Mouse (Mus musculus) midbrain, embryonic 10.5 days (tissue): Measurements from ENCODE around the gene P4ha1. TPM values are rescaled to one million over a fixed set of nuclear protein-coding genes. Genes with fewer than 3 reads are reported as not detected.

ENCODE experiments used
- DNase-seq: peaks from one replicate; pipeline ENCODE4 v3.0.0-alpha.2; 2017; ENCODE audit warnings: low spot score
- H3K27ac ChIP-seq: fragments of 300-500 bp; sonication (generic); replicated peaks from 2 replicates; pipeline ENCODE4 v1.5.1; 2016; ENCODE audit warnings: mild to moderate bottlenecking
- H3K27me3 ChIP-seq: fragments of 300-500 bp; sonication (generic); 2 replicates; pipeline ENCODE4 v1.6.1; 2016; ENCODE audit warnings: low read depth, mild to moderate bottlenecking; ENCODE audit not compliant: poor library complexity, severe bottlenecking
- H3K36me3 ChIP-seq: fragments of 300-500 bp; sonication (generic); 2 replicates; pipeline ENCODE4 v1.6.1; 2016; ENCODE audit warnings: mild to moderate bottlenecking, moderate library complexity
- H3K4me1 ChIP-seq: fragments of 300-500 bp; sonication (generic); 2 replicates; pipeline ENCODE4 v1.6.1; 2016
- H3K4me3 ChIP-seq: fragments of 300-500 bp; sonication (generic); 2 replicates; pipeline ENCODE4 v1.5.1; 2016; ENCODE audit warnings: mild to moderate bottlenecking, moderate library complexity
- H3K9me3 ChIP-seq: fragments of 300-500 bp; sonication (generic); replicated peaks from 2 replicates; pipeline ENCODE4 v1.6.1; 2016; ENCODE audit warnings: mild to moderate bottlenecking
- WGBS: fragments of 180-500 bp; shearing (Covaris S2); methylation state at CpG from one replicate; pipeline ENCODE4 v1.1.7; 2016; 5-methylcytosine and 5-hydroxymethylcytosine counted together
- polyA plus RNA-seq: library from polyadenylated mRNA; unstranded; fragments of >200 nt; fragmentation: Nextera tagmentation; extraction: Ambion mirVana; gene quantifications from 2 replicates; pipeline ENCODE4 v1.2.1, GENCODE M21; 2016

P4ha1 gene
- polyA plus RNA-seq, 1 experiment from 2014 or later, result 50.9 TPM

DNA sequence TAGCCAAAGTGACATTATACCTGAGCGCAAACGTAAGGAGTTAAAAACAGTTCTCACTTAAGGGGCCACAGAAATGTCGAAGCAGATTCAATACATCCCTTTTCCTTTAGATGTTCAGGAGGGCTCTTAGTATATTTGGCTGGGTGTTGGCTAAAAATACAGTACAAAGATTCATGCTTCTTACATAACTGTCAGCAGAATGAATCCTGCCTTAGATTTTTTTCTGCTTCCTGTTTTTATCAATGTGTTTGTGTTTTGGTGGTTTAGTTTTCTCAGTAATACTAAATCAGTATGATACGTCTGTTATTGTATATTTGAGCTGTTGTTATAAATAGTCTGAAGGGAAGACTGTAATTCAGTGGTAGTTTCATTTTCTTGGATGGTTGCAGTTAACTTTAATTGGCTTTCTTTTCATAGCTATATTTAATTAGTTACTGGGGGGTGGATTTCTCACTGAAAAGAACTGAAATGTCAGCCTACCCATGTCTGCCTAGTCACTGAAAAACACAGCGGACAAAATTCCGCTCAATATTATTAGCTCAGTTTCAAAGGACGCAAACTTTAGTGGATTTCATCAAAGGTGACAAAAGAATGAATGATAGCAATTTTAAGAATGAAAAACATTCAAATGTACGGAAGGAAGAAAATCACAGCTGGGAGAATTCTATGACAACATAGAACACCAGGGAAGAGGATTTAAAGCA, 3.7 kb downstream of the P4ha1 start:
- Histone ChIP-seq H3K36me3 (peaks cover 16% of the 10 kb centered on the region), H3K4me1 (peaks cover 35% of the 10 kb centered on the region), H3K4me3 (no peak overlapping the region), H3K27ac (no peak overlapping the region), H3K27me3 (no peaks in the 10 kb centered on the region), H3K9me3 (no peaks in the 10 kb centered on the region)
- WGBS, result 87% methylated on average over 8 of the region's 8 CpGs
- DNase-seq, result no peak

DNA sequence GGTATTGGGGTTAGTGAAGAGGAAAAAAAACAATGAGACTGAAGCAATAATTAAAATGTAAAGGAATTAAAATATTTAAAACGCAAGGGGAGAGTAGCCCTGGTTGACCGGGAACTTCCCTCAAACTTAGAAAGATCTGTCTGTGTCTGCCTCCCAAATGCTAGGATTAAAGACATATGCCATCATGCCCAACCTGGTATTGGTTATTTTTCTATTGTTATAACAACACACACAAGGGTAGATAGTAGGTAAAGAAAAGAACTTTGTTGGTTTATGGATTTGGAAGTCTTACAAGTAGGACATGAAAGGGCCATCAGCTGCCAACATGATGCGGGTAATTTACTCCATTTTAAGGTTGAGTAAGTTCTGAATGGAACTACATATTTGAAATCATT, 4.2 kb downstream of the P4ha1 start:
- WGBS, result 95% methylated on average over 3 of the region's 3 CpGs
- H3K9me3 ChIP-seq, result no peaks in the 10 kb centered on the region
- no peak overlapping the region for H3K27ac ChIP-seq
- no peaks in the 10 kb centered on the region for H3K27me3 ChIP-seq
- H3K4me1 ChIP-seq, result peaks cover 30% of the 10 kb centered on the region
- no peak overlapping the region for H3K4me3 ChIP-seq
- no peak for DNase-seq
- peaks cover 16% of the 10 kb centered on the region for H3K36me3 ChIP-seq

DNA sequence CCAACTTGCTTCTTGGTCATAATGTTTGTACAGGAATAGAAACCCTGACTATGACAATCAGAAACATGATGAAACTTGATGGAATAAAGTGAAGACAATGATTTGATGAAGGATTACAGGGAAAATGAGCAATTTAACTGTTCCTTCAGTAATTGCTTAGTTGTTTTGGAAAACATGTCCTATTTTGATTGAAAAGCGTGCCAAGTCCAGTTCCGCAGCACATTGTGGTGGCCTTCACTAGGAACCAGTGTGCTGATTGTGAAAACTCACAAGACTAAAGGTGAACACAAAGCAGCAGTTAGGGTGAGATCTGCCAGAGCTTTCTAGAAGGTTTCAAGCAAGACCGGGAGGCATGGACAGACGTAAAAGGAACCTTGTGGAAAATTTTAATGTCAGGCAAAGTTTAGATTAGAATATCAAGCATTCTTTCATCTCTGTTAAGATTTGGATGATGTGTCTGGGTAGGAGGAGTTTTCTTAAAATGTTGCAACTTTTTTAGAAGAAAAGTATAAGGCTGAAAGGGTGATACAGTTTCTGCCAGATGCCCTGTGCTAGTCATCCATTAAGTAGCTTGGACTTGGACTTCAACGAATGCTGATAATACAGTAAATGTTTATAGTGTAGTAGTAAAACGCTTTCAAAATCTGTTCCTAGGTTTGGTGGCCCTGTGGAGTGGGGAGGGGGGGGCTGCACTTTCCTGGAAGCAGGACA, 8.6 kb downstream of the P4ha1 start:
- DNase-seq, result no peak
- WGBS, result 90% methylated on average over 6 of the region's 6 CpGs
- Histone ChIP-seq H3K4me3 (no peak overlapping the region), H3K27me3 (no peaks in the 10 kb centered on the region), H3K4me1 (0 out of 2 replicates have a peak, but pooled peaks cover 3% of the 10 kb centered on the region), H3K27ac (no peak overlapping the region), H3K9me3 (no peaks in the 10 kb centered on the region), H3K36me3 (peaks cover 21% of the 10 kb centered on the region)

DNA sequence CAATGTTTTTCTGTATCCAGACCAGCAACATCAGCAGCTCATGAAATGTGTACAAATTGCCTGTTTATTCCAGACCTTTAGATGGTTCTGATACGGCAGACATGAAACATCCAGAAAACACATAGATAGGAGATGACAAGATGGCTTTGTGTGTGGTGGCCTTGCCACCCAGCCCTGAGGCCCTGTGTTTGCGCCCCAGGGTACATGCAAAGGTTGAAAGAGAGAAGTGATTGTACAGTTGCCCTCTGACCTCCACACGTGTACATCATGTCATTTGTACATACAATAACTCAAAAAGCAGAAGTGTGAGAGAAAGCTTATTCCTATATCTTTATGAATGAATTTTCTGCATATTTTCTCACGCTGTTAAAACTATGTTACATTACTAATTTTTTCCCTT, 10.3 kb downstream of the P4ha1 start:
- H3K36me3 ChIP-seq, result peaks cover 30% of the 10 kb centered on the region
- DNase-seq, result no peak
- H3K9me3 ChIP-seq, result no peaks in the 10 kb centered on the region
- no peaks in the 10 kb centered on the region for H3K27me3 ChIP-seq
- H3K4me3 ChIP-seq, result no peak overlapping the region
- no peak overlapping the region for H3K27ac ChIP-seq
- WGBS, result 88% methylated on average over 4 of the region's 4 CpGs
- H3K4me1 ChIP-seq, result 0 out of 2 replicates have a peak, but pooled peaks cover 3% of the 10 kb centered on the region

DNA sequence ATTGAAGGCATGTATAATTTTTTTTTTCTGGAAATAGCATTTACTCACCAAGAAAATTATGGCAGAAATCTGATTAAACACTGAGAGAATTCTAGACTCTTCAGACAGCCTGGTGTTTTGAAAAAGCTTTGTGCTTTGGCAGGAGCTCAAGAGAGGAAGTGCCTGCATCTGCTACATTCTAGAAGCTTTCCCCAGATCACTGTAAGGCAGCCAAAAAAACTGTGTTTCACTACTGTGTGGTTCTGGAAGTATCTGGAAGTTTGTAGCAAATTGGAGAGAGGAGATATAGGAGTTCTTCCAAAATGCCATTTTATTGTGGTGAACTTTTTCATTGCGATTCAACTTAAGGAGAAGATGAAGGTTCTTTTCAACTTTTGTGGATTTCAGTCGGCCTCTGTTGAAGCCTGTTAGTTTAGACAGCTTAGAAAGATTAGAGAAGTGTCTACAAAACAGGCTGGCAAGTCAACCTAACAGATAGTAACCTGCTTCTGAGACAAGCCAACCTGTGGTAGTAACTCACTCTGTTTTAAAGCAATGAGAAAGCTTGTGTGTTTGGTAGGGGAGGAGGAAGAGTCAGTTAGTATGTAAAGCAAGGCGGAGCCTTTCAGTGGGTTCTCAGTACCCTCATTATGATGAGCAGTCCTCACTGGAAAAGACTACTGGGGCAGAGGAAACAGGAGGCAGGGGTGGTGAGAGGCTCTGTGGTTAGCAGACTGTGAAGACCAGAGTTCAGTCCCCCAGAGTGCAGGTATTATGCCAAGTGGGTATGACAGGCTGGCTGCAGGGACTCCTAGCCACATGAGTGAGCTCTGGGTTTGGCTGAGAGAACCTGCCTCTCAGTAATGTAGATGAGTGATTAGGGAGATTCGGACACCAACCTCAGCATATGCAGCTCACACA, 12.1 kb downstream of the P4ha1 start:
- Histone ChIP-seq H3K4me3 (no peak overlapping the region), H3K4me1 (0 out of 2 replicates have a peak, but pooled peaks cover 3% of the 10 kb centered on the region), H3K27me3 (no peaks in the 10 kb centered on the region), H3K36me3 (peaks cover 39% of the 10 kb centered on the region), H3K27ac (no peak overlapping the region), H3K9me3 (no peaks in the 10 kb centered on the region)
- WGBS, result 79% methylated on average over 4 of the region's 4 CpGs
- no peak for DNase-seq

DNA sequence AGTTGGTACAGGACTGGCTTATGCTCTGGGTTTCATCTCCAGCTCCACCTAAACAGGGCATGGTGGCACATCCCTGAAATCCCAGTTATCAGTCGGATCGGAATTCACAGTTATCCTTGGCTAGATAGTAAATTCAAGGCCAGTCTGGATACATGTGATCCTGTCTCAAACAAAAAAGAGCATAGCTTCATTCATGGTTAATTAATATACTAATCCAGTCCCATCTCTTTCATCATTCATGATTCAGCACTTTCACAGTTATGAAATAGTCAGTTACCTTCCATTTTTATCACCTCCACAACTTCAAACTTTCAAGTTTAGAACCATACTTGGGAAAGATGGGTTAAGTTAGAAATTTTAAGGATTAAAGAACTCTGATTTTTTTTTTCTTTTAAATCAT, 13.0 kb downstream of the P4ha1 start:
- WGBS, result 94% methylated on average over 2 of the region's 2 CpGs
- H3K27me3 ChIP-seq, result no peaks in the 10 kb centered on the region
- H3K4me3 ChIP-seq, result no peak overlapping the region
- no peaks in the 10 kb centered on the region for H3K9me3 ChIP-seq
- 0 out of 2 replicates have a peak, but pooled peaks cover 3% of the 10 kb centered on the region for H3K4me1 ChIP-seq
- peaks cover 49% of the 10 kb centered on the region for H3K36me3 ChIP-seq
- no peak overlapping the region for H3K27ac ChIP-seq
- DNase-seq, result no peak

DNA sequence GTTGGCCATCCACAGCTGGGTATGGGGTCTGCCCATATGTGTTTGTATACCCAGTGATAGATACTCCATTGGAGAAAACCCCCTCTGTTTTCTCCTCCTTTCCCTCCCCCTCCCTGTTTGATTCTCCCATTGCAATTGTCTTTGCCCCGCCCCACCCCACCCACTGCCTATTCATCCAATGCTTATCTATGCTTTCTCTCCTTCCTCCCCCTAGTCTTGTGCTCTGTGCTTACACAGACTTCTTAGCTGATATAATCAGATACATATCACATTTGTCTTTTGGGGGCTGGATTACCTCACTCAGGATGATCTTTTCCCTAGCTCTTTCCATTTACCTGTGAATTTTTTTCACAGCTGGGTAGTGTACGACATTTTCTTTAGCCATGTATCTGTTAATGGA, 23.5 kb downstream of the P4ha1 start:
- no peak for DNase-seq
- H3K27ac ChIP-seq, result no peak overlapping the region
- H3K9me3 ChIP-seq, result no peaks in the 10 kb centered on the region
- peaks cover 96% of the 10 kb centered on the region for H3K36me3 ChIP-seq
- WGBS, result 98% methylated on average over 2 of the region's 2 CpGs
- H3K4me1 ChIP-seq, result no peaks in the 10 kb centered on the region
- no peaks in the 10 kb centered on the region for H3K27me3 ChIP-seq
- H3K4me3 ChIP-seq, result no peak overlapping the region

DNA sequence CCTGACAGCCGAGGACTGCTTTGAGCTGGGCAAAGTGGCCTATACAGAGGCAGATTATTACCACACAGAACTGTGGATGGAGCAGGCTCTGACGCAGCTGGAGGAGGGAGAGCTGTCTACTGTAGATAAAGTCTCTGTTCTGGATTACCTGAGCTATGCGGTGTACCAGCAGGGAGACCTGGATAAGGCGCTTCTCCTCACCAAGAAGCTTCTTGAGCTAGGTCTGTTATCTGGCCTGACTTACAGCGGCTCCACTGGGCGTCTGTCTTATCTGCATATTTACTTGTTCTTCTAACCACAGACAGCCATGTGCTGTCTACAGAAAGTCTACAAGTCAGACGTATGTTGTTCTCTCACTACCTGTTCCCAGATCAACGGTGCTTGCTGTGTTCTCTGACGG, 25.1 kb downstream of the P4ha1 start:
- H3K9me3 ChIP-seq, result no peaks in the 10 kb centered on the region
- no peak overlapping the region for H3K27ac ChIP-seq
- 93% methylated on average over 9 of the region's 9 CpGs for WGBS
- H3K4me1 ChIP-seq, result no peaks in the 10 kb centered on the region
- no peaks in the 10 kb centered on the region for H3K27me3 ChIP-seq
- no peak overlapping the region for H3K4me3 ChIP-seq
- peaks cover 98% of the 10 kb centered on the region for H3K36me3 ChIP-seq
- no peak for DNase-seq

DNA sequence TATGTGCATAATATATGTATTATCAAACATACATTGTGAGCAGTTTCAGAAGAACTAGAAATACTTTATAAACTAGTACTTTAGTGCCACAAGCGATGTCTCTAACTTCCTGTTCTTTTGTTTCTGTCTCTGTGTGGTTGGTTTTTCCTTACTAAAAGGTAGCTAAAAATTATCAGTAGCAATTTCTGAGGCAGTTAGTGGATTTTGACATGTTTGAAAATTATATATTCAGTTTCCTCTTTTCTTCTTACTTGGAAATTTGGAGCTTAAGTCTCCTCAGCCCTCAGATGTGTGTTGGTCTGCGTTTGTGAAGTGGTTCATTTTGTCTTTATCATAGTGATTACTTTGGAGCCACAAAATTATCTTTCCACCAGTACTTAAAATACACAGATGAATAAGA, 26.4 kb downstream of the P4ha1 start:
- H3K4me1 ChIP-seq, result no peaks in the 10 kb centered on the region
- H3K27ac ChIP-seq, result no peak overlapping the region
- no peak for DNase-seq
- H3K4me3 ChIP-seq, result no peak overlapping the region
- peaks cover 98% of the 10 kb centered on the region for H3K36me3 ChIP-seq
- 95% methylated on average over 2 of the region's 2 CpGs for WGBS
- H3K27me3 ChIP-seq, result no peaks in the 10 kb centered on the region
- H3K9me3 ChIP-seq, result no peaks in the 10 kb centered on the region

DNA sequence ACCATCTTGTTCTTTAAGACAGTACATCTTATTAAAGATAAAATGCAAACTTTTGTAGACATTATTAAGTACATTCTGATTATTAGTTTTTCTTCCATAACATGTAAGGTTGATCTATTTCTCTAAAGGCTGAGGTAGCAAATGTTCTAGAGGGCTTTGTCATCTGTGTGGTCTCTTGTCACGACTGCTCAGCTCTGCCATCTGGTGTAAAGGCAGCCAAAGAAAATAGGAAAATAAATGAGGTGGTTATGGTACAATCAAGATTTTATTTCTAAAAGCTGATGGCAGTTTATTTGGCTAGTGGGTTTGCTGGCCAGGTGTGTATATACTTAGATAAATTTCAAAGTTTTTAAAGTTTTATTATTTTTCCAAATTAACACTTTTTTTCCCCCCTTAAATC, 30.0 kb downstream of the P4ha1 start:
- Histone ChIP-seq H3K9me3 (no peaks in the 10 kb centered on the region), H3K4me1 (no peaks in the 10 kb centered on the region), H3K27ac (no peak overlapping the region), H3K27me3 (no peaks in the 10 kb centered on the region), H3K36me3 (peaks cover 92% of the 10 kb centered on the region), H3K4me3 (no peak overlapping the region)
- DNase-seq, result no peak
- WGBS, result 84% methylated on average over 1 of the region's 1 CpGs

DNA sequence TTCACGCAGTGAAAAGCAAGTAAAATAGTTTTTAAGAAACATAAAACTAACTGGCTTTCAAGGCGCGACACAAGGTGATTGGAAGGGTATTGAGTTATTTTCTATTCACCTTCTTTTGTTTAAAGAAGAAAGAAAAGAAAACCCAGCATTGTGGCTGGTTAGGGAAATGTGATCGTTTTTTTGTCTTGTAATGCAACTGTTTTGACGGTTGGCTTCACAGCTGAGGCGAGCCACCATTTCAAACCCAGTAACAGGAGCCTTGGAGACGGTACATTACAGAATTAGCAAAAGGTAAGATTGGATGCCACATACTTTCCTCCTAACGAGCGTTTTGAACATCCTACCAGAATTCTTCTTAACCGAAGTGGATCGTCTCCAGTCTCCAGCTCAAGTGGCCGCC, 31.0 kb downstream of the P4ha1 start:
- no peak overlapping the region for H3K4me3 ChIP-seq
- H3K4me1 ChIP-seq, result no peaks in the 10 kb centered on the region
- no peak overlapping the region for H3K27ac ChIP-seq
- DNase-seq, result no peak
- no peaks in the 10 kb centered on the region for H3K9me3 ChIP-seq
- H3K27me3 ChIP-seq, result no peaks in the 10 kb centered on the region
- peaks cover 88% of the 10 kb centered on the region for H3K36me3 ChIP-seq
- 87% methylated on average over 12 of the region's 12 CpGs for WGBS

DNA sequence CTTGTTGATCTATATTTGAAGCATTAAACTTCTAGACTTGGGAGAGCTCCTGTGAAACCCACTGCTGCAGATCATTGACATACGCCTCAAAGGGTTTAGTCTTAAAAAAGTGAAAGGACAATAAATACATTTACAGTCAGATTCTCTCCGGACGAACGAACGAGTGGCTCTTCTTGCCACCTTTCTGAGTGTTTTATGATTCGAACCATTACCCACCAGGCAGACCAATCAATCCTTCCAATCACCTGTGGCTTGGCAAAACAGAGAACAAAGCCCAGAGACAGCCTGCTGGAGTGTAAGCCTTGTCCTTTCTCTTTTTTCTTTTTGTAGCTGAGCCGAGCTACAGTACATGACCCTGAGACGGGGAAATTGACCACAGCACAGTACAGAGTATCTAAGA, 31.9 kb downstream of the P4ha1 start:
- Histone ChIP-seq H3K27me3 (no peaks in the 10 kb centered on the region), H3K36me3 (peaks cover 89% of the 10 kb centered on the region), H3K27ac (no peak overlapping the region), H3K9me3 (peaks cover under 1% of the 10 kb centered on the region; the same call in 1 of the 2 replicates), H3K4me1 (no peaks in the 10 kb centered on the region), H3K4me3 (no peak overlapping the region)
- 91% methylated on average over 8 of the region's 8 CpGs for WGBS
- no peak for DNase-seq
